Mouse (Mus musculus): ENCODE measurements around the gene Gcsam. TPM values are rescaled to one million over a fixed set of nuclear protein-coding genes. Genes with fewer than 3 reads are reported as not detected.

Gcsam gene
- polyA plus RNA-seq, 1 experiment: 7.9 TPM

- 13% methylated on average over 20 of the region's 20 CpGs for WGBS
- no peaks in the 10 kb centered on the region; the same call in 1 of the 2 replicates for H3K4me1 ChIP-seq (ENCODE audit: control insufficient read depth, insufficient read depth, low read length)
- no peak within 1 kb of the TSS for H3K27ac ChIP-seq (ENCODE audit: control insufficient read depth, insufficient read depth, low read depth, low read length, poor library complexity)
- peak within 1 kb of the TSS; percentile 12 for H3K4me3 ChIP-seq (replicated peaks; ENCODE audit: control insufficient read depth, low read depth, low read length)
- TF ChIP-seq CTCF (IDR thresholded peaks at IDR 0.05; ENCODE audit: control insufficient read depth, insufficient read depth, low read length) (no peak), POLR2A (IDR thresholded peaks at IDR 0.05; ENCODE audit: borderline replicate concordance, control insufficient read depth, low read depth, low read length) (no peak)
Observed at GRCm38 (mm10) chr16:45653934-45654332, 43.8 kb downstream of the Gcsam start, which contains the start of gene BC016579. BC016579 (minus strand) TSS chr16:45654068.

GRCm38 (mm10) chr16:45654465-45654864 lies 44.3 kb downstream of the Gcsam start:
- H3K4me1 ChIP-seq (ENCODE audit: control insufficient read depth, insufficient read depth, low read length): no peaks in the 10 kb centered on the region; the same call in 1 of the 2 replicates

GRCm38 (mm10) chr16:45657574-45658159 lies 47.5 kb downstream of the Gcsam start:
- WGBS: 56% methylated on average over 12 of the region's 12 CpGs
- H3K4me1 ChIP-seq (ENCODE audit: control insufficient read depth, insufficient read depth, low read length): no peaks in the 10 kb centered on the region; the same call in 1 of the 2 replicates
- TF ChIP-seq POLR2A (IDR thresholded peaks at IDR 0.05; ENCODE audit: borderline replicate concordance, control insufficient read depth, low read depth, low read length): no peak
- no peak for TF ChIP-seq CTCF (IDR thresholded peaks at IDR 0.05; ENCODE audit: control insufficient read depth, insufficient read depth, low read length)
- no peak overlapping the region for H3K27ac ChIP-seq (ENCODE audit: control insufficient read depth, insufficient read depth, low read depth, low read length, poor library complexity)
- no peak overlapping the region for H3K4me3 ChIP-seq (replicated peaks; ENCODE audit: control insufficient read depth, low read depth, low read length)

More at GRCm38 (mm10) chr16:45654465-45654864, 44.3 kb downstream of the Gcsam start:
- no peak for TF ChIP-seq CTCF (IDR thresholded peaks at IDR 0.05; ENCODE audit: control insufficient read depth, insufficient read depth, low read length)
- 80% methylated on average over 9 of the region's 9 CpGs for WGBS
- Histone ChIP-seq H3K27ac (ENCODE audit: control insufficient read depth, insufficient read depth, low read depth, low read length, poor library complexity) (no peak overlapping the region), H3K4me3 (replicated peaks; ENCODE audit: control insufficient read depth, low read depth, low read length) (no peak overlapping the region)

GRCm38 (mm10) chr16:45658248-45658647 lies 48.1 kb downstream of the Gcsam start:
- no peak overlapping the region for H3K4me3 ChIP-seq (replicated peaks; ENCODE audit: control insufficient read depth, low read depth, low read length)
- 85% methylated on average over 1 of the region's 1 CpGs for WGBS
- H3K4me1 ChIP-seq (ENCODE audit: control insufficient read depth, insufficient read depth, low read length): no peaks in the 10 kb centered on the region; the same call in 1 of the 2 replicates
- H3K27ac ChIP-seq (ENCODE audit: control insufficient read depth, insufficient read depth, low read depth, low read length, poor library complexity): no peak overlapping the region
- no peak for TF ChIP-seq POLR2A (IDR thresholded peaks at IDR 0.05; ENCODE audit: borderline replicate concordance, control insufficient read depth, low read depth, low read length)
- TF ChIP-seq CTCF (IDR thresholded peaks at IDR 0.05; ENCODE audit: control insufficient read depth, insufficient read depth, low read length): no peak

GRCm38 (mm10) chr16:45659596-45659995 lies 49.4 kb downstream of the Gcsam start:
- no peaks in the 10 kb centered on the region; the same call in 1 of the 2 replicates for H3K4me1 ChIP-seq (ENCODE audit: control insufficient read depth, insufficient read depth, low read length)
- TF ChIP-seq CTCF (IDR thresholded peaks at IDR 0.05; ENCODE audit: control insufficient read depth, insufficient read depth, low read length) (no peak), POLR2A (IDR thresholded peaks at IDR 0.05; ENCODE audit: borderline replicate concordance, control insufficient read depth, low read depth, low read length) (no peak)
- no peak overlapping the region for H3K4me3 ChIP-seq (replicated peaks; ENCODE audit: control insufficient read depth, low read depth, low read length)
- H3K27ac ChIP-seq (ENCODE audit: control insufficient read depth, insufficient read depth, low read depth, low read length, poor library complexity): no peak overlapping the region
- 79% methylated on average over 4 of the region's 4 CpGs for WGBS

GRCm38 (mm10) chr16:45662381-45662780 lies 52.2 kb downstream of the Gcsam start:
- H3K27ac ChIP-seq (ENCODE audit: control insufficient read depth, insufficient read depth, low read depth, low read length, poor library complexity): no peak overlapping the region
- no peak for TF ChIP-seq POLR2A (IDR thresholded peaks at IDR 0.05; ENCODE audit: borderline replicate concordance, control insufficient read depth, low read depth, low read length)
- no peak for TF ChIP-seq CTCF (IDR thresholded peaks at IDR 0.05; ENCODE audit: control insufficient read depth, insufficient read depth, low read length)
- no peak overlapping the region for H3K4me3 ChIP-seq (replicated peaks; ENCODE audit: control insufficient read depth, low read depth, low read length)
- peaks cover 1% of the 10 kb centered on the region; the same call in 1 of the 2 replicates for H3K4me1 ChIP-seq (ENCODE audit: control insufficient read depth, insufficient read depth, low read length)

GRCm38 (mm10) chr16:45666136-45666535 lies 56.0 kb downstream of the Gcsam start:
- H3K4me1 ChIP-seq (ENCODE audit: control insufficient read depth, insufficient read depth, low read length): peaks cover 3% of the 10 kb centered on the region
- TF ChIP-seq POLR2A (IDR thresholded peaks at IDR 0.05; ENCODE audit: borderline replicate concordance, control insufficient read depth, low read depth, low read length) (no peak), CTCF (IDR thresholded peaks at IDR 0.05; ENCODE audit: control insufficient read depth, insufficient read depth, low read length) (no peak)
- H3K4me3 ChIP-seq (replicated peaks; ENCODE audit: control insufficient read depth, low read depth, low read length): no peak overlapping the region
- no peak overlapping the region for H3K27ac ChIP-seq (ENCODE audit: control insufficient read depth, insufficient read depth, low read depth, low read length, poor library complexity)
- 0% methylated on average over 2 of the region's 2 CpGs for WGBS

GRCm38 (mm10) chr16:45668178-45668577 lies 58.0 kb downstream of the Gcsam start:
- TF ChIP-seq CTCF (IDR thresholded peaks at IDR 0.05; ENCODE audit: control insufficient read depth, insufficient read depth, low read length) (no peak), POLR2A (IDR thresholded peaks at IDR 0.05; ENCODE audit: borderline replicate concordance, control insufficient read depth, low read depth, low read length) (no peak)
- no peak overlapping the region for H3K4me3 ChIP-seq (replicated peaks; ENCODE audit: control insufficient read depth, low read depth, low read length)
- WGBS: under 1% methylated on average over 3 of the region's 3 CpGs
- H3K27ac ChIP-seq (ENCODE audit: control insufficient read depth, insufficient read depth, low read depth, low read length, poor library complexity): no peak overlapping the region
- H3K4me1 ChIP-seq (ENCODE audit: control insufficient read depth, insufficient read depth, low read length): peaks cover 3% of the 10 kb centered on the region

GRCm38 (mm10) chr16:45670005-45670404 lies 59.8 kb downstream of the Gcsam start:
- H3K4me1 ChIP-seq (ENCODE audit: control insufficient read depth, insufficient read depth, low read length): peaks cover 3% of the 10 kb centered on the region
- 70% methylated on average over 4 of the region's 4 CpGs for WGBS

More at GRCm38 (mm10) chr16:45670005-45670404, 59.8 kb downstream of the Gcsam start:
- Histone ChIP-seq H3K4me3 (replicated peaks; ENCODE audit: control insufficient read depth, low read depth, low read length) (no peak overlapping the region), H3K27ac (ENCODE audit: control insufficient read depth, insufficient read depth, low read depth, low read length, poor library complexity) (no peak overlapping the region)
- TF ChIP-seq CTCF (IDR thresholded peaks at IDR 0.05; ENCODE audit: control insufficient read depth, insufficient read depth, low read length) (no peak), POLR2A (IDR thresholded peaks at IDR 0.05; ENCODE audit: borderline replicate concordance, control insufficient read depth, low read depth, low read length) (no peak)

Other genes with a start within 250 kb of the Gcsam start
- gene Cd200, start 201.3 kb upstream of the Gcsam start, polyA plus RNA-seq (2011; ENCODE audit: insufficient read depth, insufficient read length, low replicate concordance, missing spikeins): 14.8 and 19.9 TPM in 2 replicates
- gene Gm609, start 117.4 kb upstream of the Gcsam start, polyA plus RNA-seq (2011; ENCODE audit: insufficient read depth, insufficient read length, low replicate concordance, missing spikeins): not detected in 2 replicates
- gene Gm17783, start 78.3 kb upstream of the Gcsam start, polyA plus RNA-seq (2011; ENCODE audit: insufficient read depth, insufficient read length, low replicate concordance, missing spikeins): not detected in 2 replicates
- not detected in 2 replicates for gene Slc9c1, start 75.1 kb upstream of the Gcsam start, polyA plus RNA-seq (2011; ENCODE audit: insufficient read depth, insufficient read length, low replicate concordance, missing spikeins)
- 1.1 and 1.4 TPM in 2 replicates for gene BC016579, start 43.7 kb downstream of the Gcsam start, polyA plus RNA-seq (2011; ENCODE audit: insufficient read depth, insufficient read length, low replicate concordance, missing spikeins)
- 0.50 and 2.5 TPM in 2 replicates for gene Tmprss7, start 83.3 kb downstream of the Gcsam start, polyA plus RNA-seq (2011; ENCODE audit: insufficient read depth, insufficient read length, low replicate concordance, missing spikeins)
- 1.1 and 5.7 TPM in 2 replicates for gene Tagln3, start 114.2 kb downstream of the Gcsam start, polyA plus RNA-seq (2011; ENCODE audit: insufficient read depth, insufficient read length, low replicate concordance, missing spikeins)
- gene Abhd10, start 132.6 kb downstream of the Gcsam start, polyA plus RNA-seq (2011; ENCODE audit: insufficient read depth, insufficient read length, low replicate concordance, missing spikeins): 9.1 and 13.8 TPM in 2 replicates